Mouse (Mus musculus): ENCODE results near the gene Syt16. TPM values are rescaled to one million over a fixed set of nuclear protein-coding genes. Genes with fewer than 3 reads are reported as not detected.

Gene Syt16
- polyA plus RNA-seq, 1 experiment: 0.61 TPM

GRCm38 (mm10) chr12:74212156-74212555, 214.7 kb downstream of the Syt16 start:
- Histone ChIP-seq H3K4me1 (ENCODE audit: control insufficient read depth, insufficient read depth, low read length) (no peaks in the 10 kb centered on the region), H3K27ac (ENCODE audit: control insufficient read depth, insufficient read depth, low read depth, low read length) (no peak overlapping the region), H3K36me3 (ENCODE audit: control insufficient read depth, insufficient read depth, low read length) (no peaks in the 10 kb centered on the region), H3K4me3 (ENCODE audit: control insufficient read depth, low read depth, low read length) (no peak overlapping the region), H3K27me3 (ENCODE audit: control insufficient read depth, insufficient read depth, low read length) (no peaks in the 10 kb centered on the region)
- no peak for TF ChIP-seq CTCF (IDR thresholded peaks at IDR 0.05; ENCODE audit: control insufficient read depth, insufficient read depth, insufficient replicate concordance, low read depth, low read length)
- no peak for TF ChIP-seq POLR2A (IDR thresholded peaks at IDR 0.05; ENCODE audit: control insufficient read depth, low read depth, low read length)

GRCm38 (mm10) chr12:74216103-74216728, 218.8 kb downstream of the Syt16 start:
- no peak overlapping the region for H3K27ac ChIP-seq (ENCODE audit: control insufficient read depth, insufficient read depth, low read depth, low read length)
- H3K4me1 ChIP-seq (ENCODE audit: control insufficient read depth, insufficient read depth, low read length): no peaks in the 10 kb centered on the region
- H3K27me3 ChIP-seq (ENCODE audit: control insufficient read depth, insufficient read depth, low read length): no peaks in the 10 kb centered on the region
- H3K4me3 ChIP-seq (ENCODE audit: control insufficient read depth, low read depth, low read length): no peak overlapping the region
- TF ChIP-seq CTCF (IDR thresholded peaks at IDR 0.05; ENCODE audit: control insufficient read depth, insufficient read depth, insufficient replicate concordance, low read depth, low read length): no peak
- no peak for TF ChIP-seq POLR2A (IDR thresholded peaks at IDR 0.05; ENCODE audit: control insufficient read depth, low read depth, low read length)
- H3K36me3 ChIP-seq (ENCODE audit: control insufficient read depth, insufficient read depth, low read length): no peaks in the 10 kb centered on the region

GRCm38 (mm10) chr12:74219909-74220308, 222.4 kb downstream of the Syt16 start:
- Histone ChIP-seq H3K27me3 (ENCODE audit: control insufficient read depth, insufficient read depth, low read length) (no peaks in the 10 kb centered on the region), H3K4me3 (ENCODE audit: control insufficient read depth, low read depth, low read length) (no peak overlapping the region), H3K36me3 (ENCODE audit: control insufficient read depth, insufficient read depth, low read length) (no peaks in the 10 kb centered on the region), H3K27ac (ENCODE audit: control insufficient read depth, insufficient read depth, low read depth, low read length) (no peak overlapping the region), H3K4me1 (ENCODE audit: control insufficient read depth, insufficient read depth, low read length) (no peaks in the 10 kb centered on the region)
- TF ChIP-seq CTCF (IDR thresholded peaks at IDR 0.05; ENCODE audit: control insufficient read depth, insufficient read depth, insufficient replicate concordance, low read depth, low read length) (no peak), POLR2A (IDR thresholded peaks at IDR 0.05; ENCODE audit: control insufficient read depth, low read depth, low read length) (no peak)

GRCm38 (mm10) chr12:74220651-74221050, 223.2 kb downstream of the Syt16 start:
- no peak overlapping the region for H3K4me3 ChIP-seq (ENCODE audit: control insufficient read depth, low read depth, low read length)
- H3K27ac ChIP-seq (ENCODE audit: control insufficient read depth, insufficient read depth, low read depth, low read length): no peak overlapping the region
- no peak for TF ChIP-seq POLR2A (IDR thresholded peaks at IDR 0.05; ENCODE audit: control insufficient read depth, low read depth, low read length)
- H3K4me1 ChIP-seq (ENCODE audit: control insufficient read depth, insufficient read depth, low read length): no peaks in the 10 kb centered on the region
- H3K36me3 ChIP-seq (ENCODE audit: control insufficient read depth, insufficient read depth, low read length): no peaks in the 10 kb centered on the region
- no peaks in the 10 kb centered on the region for H3K27me3 ChIP-seq (ENCODE audit: control insufficient read depth, insufficient read depth, low read length)

- no peak overlapping the region for H3K27ac ChIP-seq (ENCODE audit: control insufficient read depth, insufficient read depth, low read depth, low read length)
- H3K4me3 ChIP-seq (ENCODE audit: control insufficient read depth, low read depth, low read length): no peak overlapping the region
- no peaks in the 10 kb centered on the region for H3K36me3 ChIP-seq (ENCODE audit: control insufficient read depth, insufficient read depth, low read length)
- no peaks in the 10 kb centered on the region for H3K27me3 ChIP-seq (ENCODE audit: control insufficient read depth, insufficient read depth, low read length)
- TF ChIP-seq CTCF (IDR thresholded peaks at IDR 0.05; ENCODE audit: control insufficient read depth, insufficient read depth, insufficient replicate concordance, low read depth, low read length) (no peak), POLR2A (IDR thresholded peaks at IDR 0.05; ENCODE audit: control insufficient read depth, low read depth, low read length) (no peak)
- H3K4me1 ChIP-seq (ENCODE audit: control insufficient read depth, insufficient read depth, low read length): no peaks in the 10 kb centered on the region
These were observed 233.3 kb downstream of the Syt16 start for GRCm38 (mm10) chr12:74230808-74231207.

- TF ChIP-seq POLR2A (IDR thresholded peaks at IDR 0.05; ENCODE audit: control insufficient read depth, low read depth, low read length): no peak
- no peak for TF ChIP-seq CTCF (IDR thresholded peaks at IDR 0.05; ENCODE audit: control insufficient read depth, insufficient read depth, insufficient replicate concordance, low read depth, low read length)
- no peaks in the 10 kb centered on the region for H3K27me3 ChIP-seq (ENCODE audit: control insufficient read depth, insufficient read depth, low read length)
These were observed 235.4 kb downstream of the Syt16 start for GRCm38 (mm10) chr12:74232845-74233244.

GRCm38 (mm10) chr12:74236191-74236590, 238.7 kb downstream of the Syt16 start:
- no peaks in the 10 kb centered on the region for H3K4me1 ChIP-seq (ENCODE audit: control insufficient read depth, insufficient read depth, low read length)
- H3K36me3 ChIP-seq (ENCODE audit: control insufficient read depth, insufficient read depth, low read length): no peaks in the 10 kb centered on the region

More at GRCm38 (mm10) chr12:74232845-74233244, 235.4 kb downstream of the Syt16 start:
- no peak overlapping the region for H3K27ac ChIP-seq (ENCODE audit: control insufficient read depth, insufficient read depth, low read depth, low read length)
- H3K4me3 ChIP-seq (ENCODE audit: control insufficient read depth, low read depth, low read length): no peak overlapping the region
- H3K36me3 ChIP-seq (ENCODE audit: control insufficient read depth, insufficient read depth, low read length): no peaks in the 10 kb centered on the region
- H3K4me1 ChIP-seq (ENCODE audit: control insufficient read depth, insufficient read depth, low read length): no peaks in the 10 kb centered on the region

GRCm38 (mm10) chr12:74238056-74238455, 240.6 kb downstream of the Syt16 start:
- TF ChIP-seq POLR2A (IDR thresholded peaks at IDR 0.05; ENCODE audit: control insufficient read depth, low read depth, low read length) (no peak), CTCF (IDR thresholded peaks at IDR 0.05; ENCODE audit: control insufficient read depth, insufficient read depth, insufficient replicate concordance, low read depth, low read length) (no peak)
- no peak overlapping the region for H3K27ac ChIP-seq (ENCODE audit: control insufficient read depth, insufficient read depth, low read depth, low read length)

More at GRCm38 (mm10) chr12:74236191-74236590, 238.7 kb downstream of the Syt16 start:
- Histone ChIP-seq H3K27me3 (ENCODE audit: control insufficient read depth, insufficient read depth, low read length) (no peaks in the 10 kb centered on the region), H3K27ac (ENCODE audit: control insufficient read depth, insufficient read depth, low read depth, low read length) (no peak overlapping the region), H3K4me3 (ENCODE audit: control insufficient read depth, low read depth, low read length) (no peak overlapping the region)
- no peak for TF ChIP-seq CTCF (IDR thresholded peaks at IDR 0.05; ENCODE audit: control insufficient read depth, insufficient read depth, insufficient replicate concordance, low read depth, low read length)

More at GRCm38 (mm10) chr12:74238056-74238455, 240.6 kb downstream of the Syt16 start:
- Histone ChIP-seq H3K4me1 (ENCODE audit: control insufficient read depth, insufficient read depth, low read length) (no peaks in the 10 kb centered on the region), H3K36me3 (ENCODE audit: control insufficient read depth, insufficient read depth, low read length) (no peaks in the 10 kb centered on the region), H3K27me3 (ENCODE audit: control insufficient read depth, insufficient read depth, low read length) (no peaks in the 10 kb centered on the region), H3K4me3 (ENCODE audit: control insufficient read depth, low read depth, low read length) (no peak overlapping the region)
